In the genomic region with DNA sequence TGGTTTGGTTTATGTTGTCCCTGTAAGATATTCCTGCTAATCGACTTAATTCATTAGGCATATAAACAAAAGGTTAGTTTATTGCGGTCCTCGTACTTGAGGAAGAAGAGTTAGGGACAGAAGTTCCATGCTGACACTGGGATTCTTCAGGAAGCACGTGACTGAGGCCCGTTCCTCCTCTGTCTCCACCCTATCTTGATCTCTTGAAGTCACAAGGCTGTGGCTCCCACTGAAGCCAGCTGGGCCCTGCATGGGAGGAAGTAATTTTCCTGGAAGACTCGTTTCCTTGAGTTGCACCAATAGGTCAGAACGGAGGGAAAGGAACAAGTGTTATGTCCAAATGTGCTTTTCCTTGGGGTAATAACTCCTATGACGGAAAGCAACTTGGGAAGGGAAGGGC, we compare ENCODE assay signal across 8 mouse cellular contexts. TPM values are rescaled to one million over a fixed set of nuclear protein-coding genes. Genes with fewer than 3 reads are reported as not detected.
DNase-seq lines count a peak whose midpoint lies in the region; ATAC-seq and TF ChIP-seq lines count a peak whose summit lies in the region.

No protein-coding gene starts in this region.

- H3K4me2 ChIP-seq in embryonic facial prominence, embryonic 11.5 days (ENCODE audit: low read depth, low read length): peak overlapping the region; percentile 71; the same call in 1 of the 2 replicates
- peak overlapping the region; percentile 79 for H3K4me2 ChIP-seq in limb, embryonic 13.5 days (replicated peaks)
- H3K4me2 ChIP-seq in myocyte (ENCODE audit: low read depth): peak overlapping the region; percentile 95

- WGBS in embryonic facial prominence, embryonic 11.5 days: 72% methylated on average over 8 of the region's 8 CpGs
- 63% methylated on average over 8 of the region's 8 CpGs for WGBS in limb, embryonic 13.5 days

- H3K9me3 ChIP-seq in embryonic facial prominence, embryonic 11.5 days (replicated peaks; ENCODE audit: control insufficient read depth, low read length): no peaks in the 10 kb centered on the region
- no peaks in the 10 kb centered on the region for H3K9me3 ChIP-seq in limb, embryonic 13.5 days

- H3K9ac ChIP-seq in embryonic facial prominence, embryonic 11.5 days (replicated peaks; ENCODE audit: low read length): no peak overlapping the region
- H3K9ac ChIP-seq in limb, embryonic 13.5 days: peak overlapping the region; percentile 80

- DNase-seq in MN1 (ENCODE audit: low spot score): peak; percentile 26
- no peak for DNase-seq in embryonic facial prominence, embryonic 11.5 days (ENCODE audit: low spot score)
- peak; percentile 21 for DNase-seq in heart, postnatal 4 days
- no peak for DNase-seq in thymus, adult 18-20 months
- no peak for DNase-seq in left cerebral cortex, postnatal 4 days
- no peak for DNase-seq in layer of hippocampus, adult 11-12 months (ENCODE audit: low spot score)

- peaks cover 72% of the 10 kb centered on the region for H3K79me2 ChIP-seq in myocyte (ENCODE audit: control insufficient read depth, insufficient read depth)

- no peaks in the 10 kb centered on the region for H3K27me3 ChIP-seq in embryonic facial prominence, embryonic 11.5 days (ENCODE audit: control insufficient read depth, insufficient read depth, low read length)
- H3K27me3 ChIP-seq in limb, embryonic 13.5 days: no peaks in the 10 kb centered on the region
- no peaks in the 10 kb centered on the region for H3K27me3 ChIP-seq in myocyte (ENCODE audit: control insufficient read depth, insufficient read depth, insufficient read length)

- peaks cover 3% of the 10 kb centered on the region; the same call in 1 of the 2 replicates for H3K4me1 ChIP-seq in embryonic facial prominence, embryonic 11.5 days (ENCODE audit: control insufficient read depth, insufficient read depth, low read length)
- peaks cover 22% of the 10 kb centered on the region for H3K4me1 ChIP-seq in limb, embryonic 13.5 days

- intact Hi-C loops in left cerebral cortex, postnatal 4 days (cut with DNase I): no loop called here

- H3K4me3 ChIP-seq in embryonic facial prominence, embryonic 11.5 days (ENCODE audit: low read depth, low read length): no peak overlapping the region; the same call in 1 of the 2 replicates
- H3K4me3 ChIP-seq in limb, embryonic 13.5 days: peak overlapping the region; percentile 78
- peak overlapping the region; percentile 98 for H3K4me3 ChIP-seq in myocyte

- no peaks in the 10 kb centered on the region for H3K36me3 ChIP-seq in embryonic facial prominence, embryonic 11.5 days (replicated peaks; ENCODE audit: control insufficient read depth, insufficient read depth, low read depth, low read length)
- H3K36me3 ChIP-seq in limb, embryonic 13.5 days: peaks cover 9% of the 10 kb centered on the region
- H3K36me3 ChIP-seq in myocyte (ENCODE audit: control insufficient read depth, insufficient read depth): peaks cover 11% of the 10 kb centered on the region

- no peak overlapping the region for H3K27ac ChIP-seq in embryonic facial prominence, embryonic 11.5 days (replicated peaks; ENCODE audit: low read depth, low read length)
- H3K27ac ChIP-seq in limb, embryonic 13.5 days: no peak overlapping the region

- ATAC-seq in embryonic facial prominence, embryonic 11.5 days (replicated peaks; ENCODE audit: insufficient number of reproducible peaks, low FRiP score, low TSS enrichment, low read depth): no peak
- no peak for ATAC-seq in limb, embryonic 13.5 days (ENCODE audit: low FRiP score, low read depth)

- peak overlapping the region; percentile 58 for H3ac ChIP-seq in myocyte (ENCODE audit: control insufficient read depth, insufficient read length)

- TF ChIP-seq POLR2A in myocyte (IDR thresholded peaks at IDR 0.05; ENCODE audit: insufficient read length, low read depth): no peak

TF ChIP-seq in myocyte, 11 proteins besides CTCF, POLR2A, EP300 and RAD21:
- TF ChIP-seq TCF3 (IDR thresholded peaks at IDR 0.05; ENCODE audit: insufficient read length, low read depth): no peak
- peak; percentile 83 for TF ChIP-seq USF1 (IDR thresholded peaks at IDR 0.05; ENCODE audit: low read depth)
- no peak for TF ChIP-seq MAX (IDR thresholded peaks at IDR 0.05; ENCODE audit: low read depth)

RNA-seq across cellular contexts. Expression of a gene that starts 1.0 kb away (rescaled TPM):
- 11.0 and 12.8 TPM in 2 replicates for polyA plus RNA-seq in embryonic facial prominence, embryonic 11.5 days (2014; fragmentation: Nextera tagmentation; extraction: Ambion mirVana)
- 1 to 10 TPM; 7.4 to 8.5 TPM for total RNA-seq in heart, postnatal 4 days (2021)
- polyA plus RNA-seq in limb, embryonic 13.5 days (2015; fragmentation: Nextera tagmentation; extraction: Ambion mirVana): 11.0 and 14.1 TPM in 2 replicates
- polyA plus RNA-seq in myocyte (2012; fragmentation: generic; extraction: Trizol): 7.8 TPM
- 10 to 100 TPM; 16.1 to 18.4 TPM for total RNA-seq in left cerebral cortex, postnatal 4 days (2021)

RNA-seq across cellular contexts. Expression of a gene that starts 1.1 kb away (rescaled TPM):
- polyA plus RNA-seq in embryonic facial prominence, embryonic 11.5 days (2014; fragmentation: Nextera tagmentation; extraction: Ambion mirVana): 23.7 and 28.8 TPM in 2 replicates
- 10 to 100 TPM; 29.6 to 30.5 TPM for total RNA-seq in heart, postnatal 4 days (2021)
- polyA plus RNA-seq in limb, embryonic 13.5 days (2015; fragmentation: Nextera tagmentation; extraction: Ambion mirVana): 17.2 and 20.1 TPM in 2 replicates
- 8.0 TPM for polyA plus RNA-seq in myocyte (2012; fragmentation: generic; extraction: Trizol)
- total RNA-seq in left cerebral cortex, postnatal 4 days (2021): 10 to 100 TPM; 13.6 to 16.4 TPM

Comparison
In these comparisons a context has a peak if more than half of its experiments do, and no peak if none do; other contexts are left out.
1. DNase-seq: peak in MN1 (single experiment) and heart, postnatal 4 days (single experiment); none in embryonic facial prominence, embryonic 11.5 days (single experiment), thymus, adult 18-20 months (0 of 2), left cerebral cortex, postnatal 4 days (single experiment) and layer of hippocampus, adult 11-12 months (single experiment).
2. Peak in every context shown above with its lines, with median percentiles within 50 percentile points of each other: H3K4me2 ChIP-seq.